Mouse (Mus musculus) CH12.LX (cell line): ENCODE results near the gene Fbp1. TPM values are rescaled to one million over a fixed set of nuclear protein-coding genes. Genes with fewer than 3 reads are reported as not detected.

Experiments used
- DNase-seq: peaks from one replicate; pipeline ENCODE4 v3.0.0-alpha.2; 2013; ENCODE audit errors: extremely low read depth
- H3K27ac ChIP-seq: 2 replicates; pipeline ENCODE4 v1.5.1; 2012; ENCODE audit warnings: low read depth, mild to moderate bottlenecking, control low read depth, moderate library complexity; ENCODE audit not compliant: insufficient read depth
- H3K27me3 ChIP-seq: replicated peaks from 2 replicates; pipeline ENCODE3; 2012; ENCODE audit warnings: inconsistent platforms
- H3K36me3 ChIP-seq, 2 experiments: replicated peaks in 1 of 2; 2 replicates each; pipeline versions ENCODE3 to v1.6.1; 2012; ENCODE audit warnings: inconsistent platforms in 1 of 2, low read length in 1 of 2, mild to moderate bottlenecking in 1 of 2, mixed read lengths in 1 of 2, moderate library complexity in 1 of 2; ENCODE audit not compliant: control insufficient read depth in 1 of 2, insufficient read depth in 1 of 2
- H3K4me1 ChIP-seq, 2 experiments: 2 replicates each; pipeline ENCODE4 v1.6.1; 2012; ENCODE audit warnings: inconsistent platforms in 1 of 2, moderate library complexity in 1 of 2; ENCODE audit not compliant: insufficient read depth in 2 of 2, control insufficient read depth in 1 of 2
- H3K4me2 ChIP-seq: 2 replicates; pipeline ENCODE4 v1.6.1; 2012; ENCODE audit warnings: low read depth, mild to moderate bottlenecking, control low read depth; ENCODE audit not compliant: poor library complexity, insufficient read depth, severe bottlenecking
- H3K4me3 ChIP-seq, 3 experiments: fragments of 150-350 bp in 1 of 3; sonication (generic) in 1 of 3; replicated peaks in 1 of 3; 2 replicates each; pipeline versions ENCODE3 to v1.5.1; 2011 to 2012; ENCODE audit warnings: low read depth in 2 of 3, low read length in 2 of 3, mild to moderate bottlenecking in 2 of 3, moderate library complexity in 2 of 3, control low read depth in 1 of 3, improper control_type of control experiment in 1 of 3, inconsistent platforms in 1 of 3, mixed read lengths in 1 of 3; ENCODE audit not compliant: poor library complexity in 1 of 3
- H3K79me2 ChIP-seq: replicated peaks from 2 replicates; pipeline ENCODE4 v1.6.1; 2012; ENCODE audit warnings: mild to moderate bottlenecking, moderate library complexity; ENCODE audit not compliant: control insufficient read depth, poor library complexity, insufficient read depth, severe bottlenecking; ENCODE audit errors: extremely low read depth
- H3K9ac ChIP-seq: 2 replicates; pipeline ENCODE4 v1.6.1; 2012; ENCODE audit warnings: low read depth, mild to moderate bottlenecking, control low read depth, moderate library complexity; ENCODE audit not compliant: insufficient read depth
- H3K9me3 ChIP-seq: replicated peaks from 2 replicates; pipeline ENCODE3; 2012; ENCODE audit warnings: low read length, inconsistent platforms, mixed read lengths
- BHLHE40 ChIP-seq: IDR thresholded peaks from 2 replicates; pipeline ENCODE4 v1.6.1; 2011; ENCODE audit warnings: mild to moderate bottlenecking, low read depth, low read length, improper control_type of control experiment
- CHD1 ChIP-seq: IDR thresholded peaks from 2 replicates; pipeline ENCODE4 v1.6.1; 2012; ENCODE audit warnings: low read depth, low read length, improper control_type of control experiment, inconsistent platforms
- CHD2 ChIP-seq: IDR thresholded peaks from 2 replicates; pipeline ENCODE4 v1.6.1; 2011; ENCODE audit warnings: low read length, improper control_type of control experiment
- CTCF ChIP-seq, 2 experiments: IDR thresholded peaks in 1 of 2; conservative IDR thresholded peaks in 1 of 2; 2 replicates each; pipeline ENCODE4 v1.5.1; 2011 to 2012; ENCODE audit warnings: low read depth in 2 of 2, low read length in 2 of 2, improper control_type of control experiment in 1 of 2, inconsistent platforms in 1 of 2, mild to moderate bottlenecking in 1 of 2, moderate library complexity in 1 of 2
- E2F4 ChIP-seq: IDR thresholded peaks from 2 replicates; pipeline ENCODE4 v1.6.1; 2011; ENCODE audit warnings: low read depth, low read length, improper control_type of control experiment; ENCODE audit not compliant: insufficient replicate concordance
- ELF1 ChIP-seq: IDR thresholded peaks from 2 replicates; pipeline ENCODE4 v1.6.1; 2014; ENCODE audit warnings: low read depth, mild to moderate bottlenecking, inconsistent platforms, low read length, improper control_type of control experiment
- EP300 ChIP-seq: IDR thresholded peaks from 2 replicates; pipeline ENCODE4 v1.6.1; 2011; ENCODE audit warnings: low read length, improper control_type of control experiment
- ETS1 ChIP-seq: conservative IDR thresholded peaks from 2 replicates; pipeline ENCODE4 v1.6.1; 2012; ENCODE audit warnings: low read depth, mild to moderate bottlenecking, inconsistent platforms, low read length, improper control_type of control experiment, moderate library complexity
- GABPA ChIP-seq: IDR thresholded peaks from 2 replicates; pipeline ENCODE4 v1.6.1; 2012; ENCODE audit warnings: low read depth, low read length, improper control_type of control experiment, inconsistent platforms; ENCODE audit not compliant: insufficient replicate concordance
- HCFC1 ChIP-seq: IDR thresholded peaks from 2 replicates; pipeline ENCODE4 v1.6.1; 2012; ENCODE audit warnings: low read depth, mild to moderate bottlenecking, inconsistent platforms, low read length, improper control_type of control experiment
- IRF4 ChIP-seq: IDR thresholded peaks from 2 replicates; pipeline ENCODE4 v1.6.1; 2014; ENCODE audit warnings: low read depth, mild to moderate bottlenecking, inconsistent platforms, low read length, improper control_type of control experiment
- JUN ChIP-seq: IDR thresholded peaks from 2 replicates; pipeline ENCODE4 v1.6.1; 2011; ENCODE audit warnings: low read depth, mild to moderate bottlenecking, low read length, improper control_type of control experiment, moderate library complexity; ENCODE audit not compliant: insufficient read depth
- JUND ChIP-seq: conservative IDR thresholded peaks from 2 replicates; pipeline ENCODE4 v1.6.1; 2011; ENCODE audit warnings: low read depth, low read length, improper control_type of control experiment
- KAT2A ChIP-seq: IDR thresholded peaks from 2 replicates; pipeline ENCODE4 v1.6.1; 2012; ENCODE audit warnings: low read length, improper control_type of control experiment, inconsistent platforms; ENCODE audit not compliant: insufficient replicate concordance
- MAFK ChIP-seq: IDR thresholded peaks from 2 replicates; pipeline ENCODE4 v1.6.1; 2011; ENCODE audit warnings: low read length, improper control_type of control experiment; ENCODE audit not compliant: insufficient replicate concordance
- MAX ChIP-seq: IDR thresholded peaks from 2 replicates; pipeline ENCODE4 v1.6.1; 2011; ENCODE audit warnings: low read length, improper control_type of control experiment
- MAZ ChIP-seq: IDR thresholded peaks from 2 replicates; pipeline ENCODE4 v1.6.1; 2012; ENCODE audit warnings: low read depth, mild to moderate bottlenecking, inconsistent platforms, low read length, improper control_type of control experiment, moderate library complexity
- MEF2A ChIP-seq: IDR thresholded peaks from 2 replicates; pipeline ENCODE4 v1.6.1; 2014; ENCODE audit warnings: low read depth, mild to moderate bottlenecking, inconsistent platforms, low read length, improper control_type of control experiment, borderline replicate concordance
- MXI1 ChIP-seq: IDR thresholded peaks from 2 replicates; pipeline ENCODE4 v1.6.1; 2011; ENCODE audit warnings: mild to moderate bottlenecking, low read depth, low read length, improper control_type of control experiment
- MYC ChIP-seq: IDR thresholded peaks from 2 replicates; pipeline ENCODE4 v1.6.1; 2011; ENCODE audit warnings: low read depth, mild to moderate bottlenecking, improper control_type of control experiment, low read length
- NELFE ChIP-seq: IDR thresholded peaks from 2 replicates; pipeline ENCODE4 v1.6.1; 2011; ENCODE audit warnings: low read depth, low read length, improper control_type of control experiment
- NRF1 ChIP-seq: IDR thresholded peaks from 2 replicates; pipeline ENCODE4 v1.6.1; 2014; ENCODE audit warnings: low read depth, mild to moderate bottlenecking, inconsistent platforms, low read length, improper control_type of control experiment, moderate library complexity
- PAX5 ChIP-seq: IDR thresholded peaks from 2 replicates; pipeline ENCODE4 v1.6.1; 2012; ENCODE audit warnings: low read length, inconsistent platforms, mixed read lengths
- POLR2A ChIP-seq: IDR thresholded peaks from 2 replicates; pipeline ENCODE4 v1.6.1; 2011; ENCODE audit warnings: low read depth, mild to moderate bottlenecking, improper control_type of control experiment, low read length
- POLR2AphosphoS2 ChIP-seq: IDR thresholded peaks from 2 replicates; pipeline ENCODE4 v1.6.1; 2011; ENCODE audit warnings: low read depth, low read length, improper control_type of control experiment
- RAD21 ChIP-seq: IDR thresholded peaks from 2 replicates; pipeline ENCODE4 v1.6.1; 2011; ENCODE audit warnings: low read depth, mild to moderate bottlenecking, low read length, improper control_type of control experiment, moderate library complexity
- RCOR1 ChIP-seq: conservative IDR thresholded peaks from 2 replicates; pipeline ENCODE4 v1.6.1; 2012; ENCODE audit warnings: low read depth, mild to moderate bottlenecking, inconsistent platforms, low read length, improper control_type of control experiment
- SIN3A ChIP-seq: IDR thresholded peaks from 2 replicates; pipeline ENCODE4 v1.6.1; 2012; ENCODE audit warnings: low read length, improper control_type of control experiment, inconsistent platforms
- SMC3 ChIP-seq: IDR thresholded peaks from 2 replicates; pipeline ENCODE4 v1.6.1; 2011; ENCODE audit warnings: low read depth, low read length, improper control_type of control experiment
- TBP ChIP-seq: conservative IDR thresholded peaks from 2 replicates; pipeline ENCODE4 v1.6.1; 2011; ENCODE audit warnings: low read depth, low read length, improper control_type of control experiment
- TCF12 ChIP-seq: IDR thresholded peaks from 2 replicates; pipeline ENCODE4 v1.6.1; 2014; ENCODE audit warnings: low read depth, mild to moderate bottlenecking, inconsistent platforms, low read length, improper control_type of control experiment
- UBTF ChIP-seq: IDR thresholded peaks from 2 replicates; pipeline ENCODE4 v1.6.1; 2012; ENCODE audit warnings: low read depth, mild to moderate bottlenecking, inconsistent platforms, low read length, improper control_type of control experiment, moderate library complexity
- USF1 ChIP-seq: IDR thresholded peaks from 2 replicates; pipeline ENCODE4 v1.6.1; 2014; ENCODE audit warnings: low read depth, mild to moderate bottlenecking, inconsistent platforms, low read length, improper control_type of control experiment
- USF2 ChIP-seq: conservative IDR thresholded peaks from 2 replicates; pipeline ENCODE4 v1.6.1; 2011; ENCODE audit warnings: low read depth, low read length, improper control_type of control experiment
- ZC3H11A ChIP-seq: IDR thresholded peaks from 2 replicates; pipeline ENCODE4 v1.6.1; 2012; ENCODE audit warnings: low read depth, mild to moderate bottlenecking, inconsistent platforms, low read length, improper control_type of control experiment
- ZKSCAN1 ChIP-seq: IDR thresholded peaks from 2 replicates; pipeline ENCODE4 v1.6.1; 2012; ENCODE audit warnings: low read depth, inconsistent platforms, low read length, improper control_type of control experiment, borderline replicate concordance
- ZMIZ1 ChIP-seq: IDR thresholded peaks from 2 replicates; pipeline ENCODE4 v1.6.1; 2012; ENCODE audit warnings: low read depth, mild to moderate bottlenecking, inconsistent platforms, low read length, improper control_type of control experiment
- ZNF384 ChIP-seq: IDR thresholded peaks from 2 replicates; pipeline ENCODE4 v1.6.1; 2012; ENCODE audit warnings: low read depth, low read length, improper control_type of control experiment, inconsistent platforms
- dilution Hi-C: fragments of 300-500 bp; cut with MboI; formaldehyde crosslinking; loops from 2 replicates; pipeline ENCODE4 v1.14.3; 2020; ENCODE audit warnings: low sequenced_read_pairs; ENCODE audit not compliant: extremely low pct_unique_long_range_greater_than_20kb, extremely low pct_ligation_motif_present
- in situ Hi-C: fragments of 300-500 bp; cut with MboI; formaldehyde crosslinking; loops from 3 replicates; pipeline ENCODE4 v1.14.3; 2019; ENCODE audit warnings: low sequenced_read_pairs, low pct_ligation_motif_present, low pct_unique_long_range_greater_than_20kb, mixed read lengths
- polyA plus RNA-seq: library from polyadenylated mRNA; unstranded; fragments of >175 nt; gene quantifications from 2 replicates; pipeline ENCODE4 v1.2.1, GENCODE M21; 2012; ENCODE audit warnings: low read depth; ENCODE audit not compliant: insufficient read length
- total RNA-seq, 2 experiments: library from RNA; depleted of rRNA; stranded (reverse); fragments of 300-350 nt in 1 of 2; fragments of >200 nt in 1 of 2; gene quantifications; 2 replicates each; pipeline ENCODE4 v1.2.3; 2012 to 2014

Fbp1 gene
- total and polyA plus RNA-seq, 3 experiments, result not detected

DNA sequence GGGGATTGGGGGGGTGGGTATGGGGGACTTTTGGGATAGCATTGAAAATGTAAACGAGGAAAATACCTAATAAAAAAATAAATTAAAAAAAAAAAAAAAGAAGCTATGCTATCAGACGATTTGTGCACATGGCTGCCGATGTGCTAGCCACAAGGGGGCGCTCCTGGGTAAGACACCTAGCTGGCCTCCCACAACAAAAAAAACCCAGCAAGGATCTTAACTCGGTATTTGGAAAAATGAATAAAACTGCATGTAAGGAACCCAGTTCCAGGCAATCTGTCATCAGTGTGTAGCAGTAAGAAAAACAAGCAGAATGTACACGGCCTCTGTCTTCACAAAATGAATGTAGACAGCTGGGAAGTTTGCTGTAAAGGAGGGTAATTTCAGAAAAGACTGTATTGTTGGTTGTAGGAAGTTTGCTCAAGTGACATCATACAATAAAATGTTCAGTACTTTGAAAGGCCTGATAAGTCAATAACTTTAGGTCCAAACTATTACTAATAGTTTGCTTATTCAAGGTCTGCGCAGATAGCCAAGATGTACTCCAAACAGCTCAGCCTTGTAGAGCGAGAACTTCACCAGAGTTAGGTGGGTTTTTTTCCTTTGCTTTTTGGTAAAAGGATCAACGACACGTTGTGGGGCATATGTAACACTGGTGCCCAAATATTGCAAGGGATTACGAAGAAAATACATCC is 31.7 kb upstream of the Fbp1 start:
- in situ Hi-C loops (no loop called here), dilution Hi-C loops (no loop called here)
- Histone ChIP-seq H3K9me3 (peaks cover 2% of the 10 kb centered on the region), H3K4me3 (no peak overlapping the region), H3K27ac (no peak overlapping the region), H3K27me3 (no peaks in the 10 kb centered on the region), H3K9ac (no peak overlapping the region), H3K79me2 (no peaks in the 10 kb centered on the region), H3K4me2 (0 out of 2 replicates have a peak overlapping the region, but pooled peaks have one; percentile 40), H3K4me1 (no peaks in the 10 kb centered on the region), H3K36me3 (no peaks in the 10 kb centered on the region)
- peak; percentile 74 for DNase-seq
- no peak for TF ChIP-seq MAZ
- no peak for TF ChIP-seq CHD2
- TF ChIP-seq TBP, result no peak
- TF ChIP-seq JUN, result no peak
- no peak for TF ChIP-seq IRF4
- peak; percentile 73 for TF ChIP-seq SMC3
- TF ChIP-seq ELF1, result no peak
- TF ChIP-seq CTCF (conservative IDR thresholded peaks at IDR 0.05 in 1 of 2, IDR thresholded peaks at IDR 0.05 in 1 of 2; ENCODE audit: low read depth in 2 of 2, low read length in 2 of 2), result peak; percentile 31 to 79
- TF ChIP-seq UBTF, result no peak
- no peak for TF ChIP-seq GABPA
- no peak for TF ChIP-seq MEF2A
- TF ChIP-seq ZKSCAN1, result no peak
- no peak for TF ChIP-seq MAFK
- no peak for TF ChIP-seq SIN3A
- TF ChIP-seq ZC3H11A, result peak; percentile 2; the same call in 1 of the 2 replicates
- no peak for TF ChIP-seq NELFE
- TF ChIP-seq PAX5, result no peak
- TF ChIP-seq MAX, result peak; percentile 55; the same call in 1 of the 2 replicates
- peak; percentile 87 for TF ChIP-seq ZNF384
- peak; percentile 77 for TF ChIP-seq RAD21
- no peak for TF ChIP-seq E2F4
- TF ChIP-seq POLR2AphosphoS2, result no peak
- TF ChIP-seq ZMIZ1, result no peak
- TF ChIP-seq MYC, result peak; percentile 76
- TF ChIP-seq MXI1, result no peak
- TF ChIP-seq POLR2A, result no peak
- no peak for TF ChIP-seq HCFC1
- TF ChIP-seq KAT2A, result no peak
- no peak for TF ChIP-seq USF2
- no peak for TF ChIP-seq JUND
- TF ChIP-seq TCF12, result no peak
- TF ChIP-seq RCOR1, result no peak
- TF ChIP-seq CHD1, result no peak
- TF ChIP-seq BHLHE40, result no peak
- TF ChIP-seq ETS1, result no peak
- TF ChIP-seq USF1, result no peak
- TF ChIP-seq NRF1, result no peak
- TF ChIP-seq EP300, result no peak
